Mouse (Mus musculus) kidney, postnatal 36 days (tissue): Measurements from ENCODE around the gene Efnb3.
"Not testable (repeated sequence)": the region's sequence is repeated elsewhere in the genome, so short reads cannot be mapped to it uniquely, and the experiment has no call there.

Experiments used
- DNase-seq, 2 experiments: peaks; one replicate each; pipeline ENCODE4 v3.0.0; 2021 to 2022; ENCODE audit warnings: mixed read lengths in 2 of 2

Gene Efnb3

GRCm38 (mm10) chr11:69549060-69549656, 10.8 kb downstream of the Efnb3 start, which contains the start of gene Dnah2:
Gene Dnah2, minus strand, starts transcription at chr11:69549110.
- DNase-seq: no peak

- peak; percentile 44 to 82 for DNase-seq
Measured at GRCm38 (mm10) chr11:69547071-69547470, 12.9 kb downstream of the Efnb3 start.

GRCm38 (mm10) chr11:69546423-69547053, 13.5 kb downstream of the Efnb3 start:
- peak; percentile 78 to 92 for DNase-seq

GRCm38 (mm10) chr11:69545957-69546356, 14.0 kb downstream of the Efnb3 start:
- DNase-seq: peak in 1 of 2 experiments; percentile 21

GRCm38 (mm10) chr11:69543598-69543997, 16.4 kb downstream of the Efnb3 start:
- DNase-seq: no peak

- not testable (repeated sequence) for DNase-seq
Measured at GRCm38 (mm10) chr11:69541741-69542140, 18.3 kb downstream of the Efnb3 start.

- DNase-seq: no peak
Measured at GRCm38 (mm10) chr11:69540700-69541099, 19.3 kb downstream of the Efnb3 start.

GRCm38 (mm10) chr11:69534990-69535389, 25.0 kb downstream of the Efnb3 start:
- no peak for DNase-seq

GRCm38 (mm10) chr11:69532480-69533150, 27.4 kb downstream of the Efnb3 start:
- DNase-seq: peak in 1 of 2 experiments; percentile 15

GRCm38 (mm10) chr11:69530755-69531154, 29.2 kb downstream of the Efnb3 start:
- peak in 1 of 2 experiments; percentile 20 for DNase-seq

- DNase-seq: not testable (repeated sequence)
Measured at GRCm38 (mm10) chr11:69530281-69530680, 29.7 kb downstream of the Efnb3 start.

- DNase-seq: no peak
Measured at GRCm38 (mm10) chr11:69528031-69528390, 32.0 kb downstream of the Efnb3 start.

- DNase-seq: no peak
Measured at GRCm38 (mm10) chr11:69527098-69528030, 32.6 kb downstream of the Efnb3 start.

GRCm38 (mm10) chr11:69526631-69527030, 33.4 kb downstream of the Efnb3 start:
- no peak for DNase-seq

GRCm38 (mm10) chr11:69525661-69526060, 34.3 kb downstream of the Efnb3 start:
- DNase-seq: no peak

GRCm38 (mm10) chr11:69523651-69524050, 36.4 kb downstream of the Efnb3 start:
- no peak for DNase-seq

GRCm38 (mm10) chr11:69521526-69522149, 38.4 kb downstream of the Efnb3 start:
- no peak for DNase-seq

GRCm38 (mm10) chr11:69519976-69520375, 40.0 kb downstream of the Efnb3 start:
- DNase-seq: no peak

GRCm38 (mm10) chr11:69516661-69517060, 43.3 kb downstream of the Efnb3 start:
- DNase-seq: no peak

- no peak for DNase-seq
Measured at GRCm38 (mm10) chr11:69516151-69516640, 43.8 kb downstream of the Efnb3 start.

- peak; percentile 45 to 78 for DNase-seq
Measured at GRCm38 (mm10) chr11:69513840-69514239, 46.2 kb downstream of the Efnb3 start.
